Mouse (Mus musculus): ENCODE results near the gene Ciita.

Ciita gene

GRCm38 (mm10) chr16:10559991-10560390, 80.1 kb downstream of the Ciita start:
- no peak for DNase-seq

- peak; percentile 53 for DNase-seq
Observed at GRCm38 (mm10) chr16:10565278-10565885, 85.5 kb downstream of the Ciita start.

- DNase-seq, result no peak
Observed at GRCm38 (mm10) chr16:10567153-10567552, 87.3 kb downstream of the Ciita start.

GRCm38 (mm10) chr16:10569809-10570395, 90.0 kb downstream of the Ciita start:
- no peak for DNase-seq

- no peak for DNase-seq
Observed at GRCm38 (mm10) chr16:10570708-10571107, 90.8 kb downstream of the Ciita start.

GRCm38 (mm10) chr16:10571820-10572219, 92.0 kb downstream of the Ciita start:
- no peak for DNase-seq

GRCm38 (mm10) chr16:10574936-10575335, 95.1 kb downstream of the Ciita start:
- peak; percentile 23 for DNase-seq

- DNase-seq, result no peak
Observed at GRCm38 (mm10) chr16:10575915-10576314, 96.1 kb downstream of the Ciita start.

- no peak for DNase-seq
Observed at GRCm38 (mm10) chr16:10577548-10577947, 97.7 kb downstream of the Ciita start.
